Mouse (Mus musculus) layer of hippocampus, adult 8-10 months (tissue): ENCODE data around the gene Prelp. TPM values are rescaled to one million over a fixed set of nuclear protein-coding genes. Genes with fewer than 3 reads are reported as not detected.
"Not testable (repeated sequence)": the region's sequence is repeated elsewhere in the genome, so short reads cannot be mapped to it uniquely, and the experiment has no call there.

Experiments
- DNase-seq, 2 experiments: peaks; one replicate each; pipeline ENCODE4 v3.0.0; 2022; ENCODE audit warnings: low spot score in 2 of 2
- total RNA-seq, 4 experiments: library from RNA; stranded (reverse); gene quantifications; 2 replicates each; pipeline ENCODE4 v1.2.4; 2022

Prelp gene
- total RNA-seq = 10 to 100 TPM; 18.3 to 22.9 (median 20.2) TPM

- DNase-seq = no peak
These were observed at the start of gene Prelp for GRCm38 (mm10) chr1:133921304-133921751. Gene Prelp, minus strand, starts transcription at chr1:133921414.

- no peak for DNase-seq
These were observed 48.2 kb upstream of the Prelp start for GRCm38 (mm10) chr1:133969427-133969826.

DNA sequence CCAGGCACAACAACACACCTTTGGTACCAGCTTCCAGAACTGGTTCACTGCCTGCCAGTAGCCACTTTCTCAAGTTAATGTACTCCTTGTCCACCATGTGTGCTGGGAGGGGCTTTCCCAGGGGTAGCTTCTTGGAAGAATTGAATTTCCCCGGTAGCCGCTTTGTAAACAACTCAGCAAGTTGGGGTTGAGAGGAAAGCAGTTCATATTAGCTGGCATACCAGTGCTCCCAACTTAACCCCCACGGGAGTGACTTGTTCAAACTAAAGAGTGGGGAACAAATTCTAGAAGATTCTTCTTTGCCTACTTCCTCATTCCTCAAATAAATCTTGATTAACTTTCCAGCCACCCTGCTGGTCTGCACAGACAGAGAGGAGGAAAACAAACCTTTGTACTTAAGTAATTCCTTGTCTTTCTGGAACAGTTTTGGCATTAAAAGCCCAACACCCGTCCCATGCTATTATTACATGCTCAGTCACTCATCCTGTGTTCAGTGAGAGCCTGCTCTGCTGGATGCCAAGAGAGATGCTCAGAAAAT is 47.6 kb upstream of the Prelp start:
- no peak for DNase-seq

DNA sequence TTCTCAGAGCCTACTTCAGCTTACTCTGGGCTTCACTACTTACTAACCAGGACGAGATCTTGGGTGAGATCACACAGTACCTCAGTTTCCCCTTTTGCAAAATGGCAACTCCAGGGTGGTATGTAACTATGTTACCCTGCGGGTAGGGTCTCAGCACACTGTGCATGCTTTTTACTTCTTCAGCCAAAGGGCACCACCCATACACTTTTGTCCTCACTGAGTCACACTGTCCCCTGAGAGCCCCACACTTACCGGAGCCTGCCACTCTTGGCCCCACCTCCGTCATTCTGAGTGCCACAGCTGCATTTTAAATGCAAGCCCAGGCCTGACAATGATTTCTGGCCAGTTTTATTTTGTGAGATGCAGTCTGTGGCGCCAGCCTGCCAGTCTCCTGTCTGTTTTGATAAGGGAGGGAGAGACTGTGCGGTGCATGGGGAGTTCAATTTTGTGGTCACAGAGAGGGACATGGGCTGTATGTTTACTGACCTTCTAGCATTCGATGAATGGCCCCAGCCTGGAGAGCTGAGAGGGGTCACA is 46.3 kb upstream of the Prelp start:
- no peak for DNase-seq

DNA sequence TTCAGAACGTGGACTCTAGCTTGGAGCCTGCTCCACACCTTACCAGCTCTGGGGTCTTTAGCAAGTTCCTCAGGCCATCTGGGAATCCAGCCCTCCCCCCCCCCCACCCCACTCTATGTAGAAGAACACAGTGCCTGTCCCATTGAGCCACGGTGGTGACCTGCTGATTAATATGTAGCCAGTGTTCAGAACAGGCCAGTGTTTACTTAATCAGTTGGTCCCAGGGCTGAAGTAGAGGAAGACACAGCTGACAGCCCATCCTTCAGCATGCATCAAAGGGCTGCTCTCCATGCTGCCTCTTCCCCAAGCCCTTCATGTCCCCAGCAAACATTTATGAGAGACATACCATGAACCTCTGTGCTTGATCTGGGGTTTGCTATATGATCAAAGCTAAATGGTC is 44.8 kb upstream of the Prelp start:
- no peak for DNase-seq

- DNase-seq = no peak
These were observed 44.1 kb upstream of the Prelp start for GRCm38 (mm10) chr1:133965298-133965697.

GRCm38 (mm10) chr1:133964742-133965141 is 43.5 kb upstream of the Prelp start:
- no peak for DNase-seq

DNA sequence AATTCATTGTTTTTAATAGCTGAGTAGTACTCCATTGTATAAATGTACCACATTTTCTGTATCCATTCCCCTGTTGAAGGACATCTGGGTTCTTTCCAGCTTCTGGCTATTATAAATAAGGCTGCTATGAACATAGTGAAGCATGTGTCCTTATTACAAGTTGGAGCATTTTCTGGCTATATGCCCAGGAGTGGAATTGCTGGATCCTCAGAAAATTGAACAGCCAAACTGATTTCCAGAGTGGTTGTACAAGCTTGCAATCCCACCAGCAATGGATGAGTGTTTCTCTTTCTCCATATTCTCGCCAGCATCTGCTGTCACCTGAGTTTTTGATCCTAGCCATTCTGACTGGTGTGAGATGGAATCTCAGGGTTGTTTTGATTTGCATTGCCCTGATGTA is 42.4 kb upstream of the Prelp start:
- not testable (repeated sequence) for DNase-seq

GRCm38 (mm10) chr1:133963128-133963527 is 41.9 kb upstream of the Prelp start:
- DNase-seq = not testable (repeated sequence)

- peak in 1 of 2 experiments; percentile 14 for DNase-seq
These were observed 40.3 kb upstream of the Prelp start for GRCm38 (mm10) chr1:133961281-133962134.

- no peak for DNase-seq
These were observed 38.3 kb upstream of the Prelp start for GRCm38 (mm10) chr1:133959521-133959920.

DNA sequence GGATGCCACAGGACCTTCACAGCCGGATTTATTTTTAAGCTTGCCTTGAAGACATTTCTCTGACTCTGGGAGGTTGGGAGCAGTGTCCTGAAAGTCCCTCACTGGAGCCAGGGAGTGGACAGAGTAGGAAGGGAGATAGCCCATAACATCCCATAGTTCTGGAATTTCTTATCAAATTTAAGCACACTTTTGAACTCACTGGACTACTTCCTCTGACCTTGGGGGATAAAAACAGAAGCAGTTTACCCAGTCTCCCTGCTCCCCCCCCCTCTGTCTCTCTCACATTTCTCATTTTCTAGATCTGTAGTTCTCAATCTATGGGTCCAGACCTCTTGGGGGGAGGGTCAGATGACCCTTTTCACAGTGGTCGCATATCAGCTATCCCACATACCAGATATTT is 32.8 kb upstream of the Prelp start:
- no peak for DNase-seq

- peak in 1 of 2 experiments; percentile 11 for DNase-seq
These were observed 32.1 kb upstream of the Prelp start for GRCm38 (mm10) chr1:133953261-133953742.

GRCm38 (mm10) chr1:133951598-133951997 is 30.4 kb upstream of the Prelp start:
- DNase-seq = no peak

DNA sequence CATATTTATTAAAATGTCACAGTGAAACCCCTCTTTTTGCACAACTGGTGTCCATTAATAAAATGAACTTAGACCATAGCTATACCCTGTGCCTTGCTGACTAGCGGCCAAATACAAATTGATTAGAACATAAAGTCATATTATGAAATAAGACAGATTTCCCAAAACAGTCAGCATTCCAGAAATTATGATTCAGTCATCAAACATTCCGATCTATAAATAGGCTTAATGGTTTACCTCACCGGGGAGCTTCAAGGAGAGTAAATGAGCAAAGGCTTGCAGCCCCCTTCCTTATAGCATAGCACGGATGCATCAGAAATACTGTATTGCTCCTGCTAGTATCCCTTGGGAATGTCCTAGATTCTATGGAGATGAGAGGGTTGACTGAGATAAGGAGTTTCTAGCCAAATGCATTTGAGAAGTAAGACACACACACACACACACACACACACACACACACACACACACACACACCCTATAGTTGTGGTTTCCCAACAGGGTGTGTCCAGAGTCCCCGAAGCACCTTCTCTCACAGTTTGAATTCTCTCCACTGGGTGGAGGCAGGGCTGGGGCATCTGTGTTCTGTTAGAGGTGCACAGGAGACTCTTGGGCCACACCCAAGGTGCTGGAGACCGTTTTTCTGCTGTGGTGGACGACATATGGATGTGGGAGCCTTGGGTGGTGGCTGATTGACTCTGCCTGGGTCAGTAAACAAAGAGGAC is 29.0 kb upstream of the Prelp start:
- DNase-seq = no peak

GRCm38 (mm10) chr1:133945106-133945505 is 23.9 kb upstream of the Prelp start:
- no peak for DNase-seq

DNA sequence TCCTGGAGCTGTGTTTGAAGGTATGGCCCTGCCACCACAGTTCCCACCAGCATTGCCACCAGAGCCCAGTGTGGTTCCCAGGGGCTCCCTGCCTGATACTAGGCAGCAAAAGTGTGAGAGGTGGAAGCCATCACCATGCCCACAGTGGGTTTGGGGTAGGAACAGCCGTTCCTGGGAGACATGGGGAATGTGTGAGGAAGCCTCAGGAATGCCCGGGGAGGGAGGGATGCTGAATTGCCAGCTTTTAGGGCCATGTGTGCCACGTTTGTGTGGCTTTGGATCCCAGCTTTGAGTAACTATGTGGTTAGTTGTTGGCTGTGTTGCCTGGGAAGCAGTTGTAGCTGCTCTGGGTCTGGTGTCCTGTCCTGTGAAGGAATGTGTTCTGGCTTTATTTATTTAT is 20.7 kb upstream of the Prelp start:
- DNase-seq = no peak

- no peak for DNase-seq
These were observed 20.1 kb upstream of the Prelp start for GRCm38 (mm10) chr1:133941158-133941860.

- DNase-seq = no peak
These were observed 19.4 kb upstream of the Prelp start for GRCm38 (mm10) chr1:133940481-133941092.

- DNase-seq = no peak
These were observed 18.5 kb upstream of the Prelp start for GRCm38 (mm10) chr1:133939708-133940107.

DNA sequence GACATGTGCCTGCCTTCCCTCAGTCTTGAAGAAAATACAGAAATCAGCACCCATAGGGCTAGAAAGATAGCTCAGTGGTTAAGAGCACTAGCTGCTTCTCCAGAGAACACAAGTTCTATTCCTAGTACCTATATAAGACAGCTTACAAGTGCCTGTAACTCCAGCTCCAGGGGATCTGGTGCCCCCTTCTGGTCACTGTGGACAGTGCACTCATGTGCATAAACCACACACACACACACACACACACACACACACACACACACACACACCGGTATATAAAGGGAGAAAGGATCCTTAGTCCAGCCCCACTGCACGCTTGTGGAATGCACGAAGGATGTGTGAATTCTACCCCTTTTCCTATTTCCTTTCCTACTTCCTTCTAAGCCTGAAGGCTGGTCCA is 15.0 kb upstream of the Prelp start:
- DNase-seq = no peak
